Mouse (Mus musculus) hindbrain, embryonic 12.5 days (tissue): ENCODE results near the gene Wdr93. TPM values are rescaled to one million over a fixed set of nuclear protein-coding genes. Genes with fewer than 3 reads are reported as not detected.

Experiments
- ATAC-seq: fragments of 200-750 bp; cut with Nextera tagmentation; 2 replicates; pipeline ENCODE4 v1.8.0; 2017; ENCODE audit warnings: moderate TSS enrichment; ENCODE audit not compliant: low FRiP score
- H3K27ac ChIP-seq: fragments of 300-500 bp; sonication (generic); 2 replicates; pipeline ENCODE4 v1.5.1; 2016; ENCODE audit warnings: mild to moderate bottlenecking
- H3K27me3 ChIP-seq: fragments of 300-500 bp; sonication (generic); 2 replicates; pipeline ENCODE4 v1.6.1; 2016; ENCODE audit warnings: mild to moderate bottlenecking
- H3K36me3 ChIP-seq: fragments of 300-500 bp; sonication (generic); 2 replicates; pipeline ENCODE4 v1.6.1; 2016; ENCODE audit warnings: mild to moderate bottlenecking
- H3K4me1 ChIP-seq: fragments of 300-500 bp; sonication (generic); 2 replicates; pipeline ENCODE4 v1.6.1; 2016
- H3K4me2 ChIP-seq: fragments of 300-500 bp; sonication (generic); replicated peaks from 2 replicates; pipeline ENCODE4 v1.6.1; 2016; ENCODE audit warnings: mild to moderate bottlenecking
- H3K4me3 ChIP-seq: fragments of 300-500 bp; sonication (generic); 2 replicates; pipeline ENCODE4 v1.5.1; 2016; ENCODE audit warnings: mild to moderate bottlenecking
- H3K9ac ChIP-seq: fragments of 300-500 bp; sonication (generic); 2 replicates; pipeline ENCODE4 v1.6.1; 2016; ENCODE audit warnings: mild to moderate bottlenecking, moderate library complexity
- H3K9me3 ChIP-seq: fragments of 300-500 bp; sonication (generic); replicated peaks from 2 replicates; pipeline ENCODE4 v1.6.1; 2016; ENCODE audit warnings: mild to moderate bottlenecking
- WGBS: fragments of 180-500 bp; shearing (Covaris S2); methylation state at CpG from one replicate; pipeline ENCODE4 v1.1.7; 2016; 5-methylcytosine and 5-hydroxymethylcytosine counted together
- polyA plus RNA-seq: library from polyadenylated mRNA; unstranded; fragments of >200 nt; fragmentation: Nextera tagmentation; extraction: Ambion mirVana; gene quantifications from 2 replicates; pipeline ENCODE4 v1.2.1, GENCODE M21; 2016

Gene Wdr93
- polyA plus RNA-seq, 1 experiment from 2014 or later = 0.57 TPM

DNA sequence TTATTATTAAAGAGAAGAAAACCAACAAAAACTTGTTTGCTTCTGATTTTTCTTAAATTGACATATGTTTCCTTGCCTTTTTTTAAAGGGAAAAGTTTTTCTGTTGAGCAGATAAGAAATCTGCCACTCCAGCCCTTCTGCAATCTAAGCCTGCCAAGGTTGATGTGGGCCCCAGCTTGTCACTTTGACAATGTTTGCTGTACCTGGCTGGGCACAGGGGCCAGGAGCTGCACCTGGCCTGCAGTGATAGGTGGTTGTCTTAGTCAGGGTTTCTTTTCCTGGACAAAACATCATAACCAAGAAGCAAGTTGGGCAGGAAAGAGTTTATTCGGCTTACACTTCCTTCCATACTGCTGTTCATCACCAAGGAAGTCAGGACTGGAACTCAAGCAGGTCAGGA is 70.4 kb downstream of the Wdr93 start:
- no peak overlapping the region for H3K4me2 ChIP-seq
- no peak for ATAC-seq
- no peak overlapping the region for H3K9ac ChIP-seq
- WGBS = 96% methylated on average over 1 of the region's 1 CpGs
- H3K9me3 ChIP-seq = no peaks in the 10 kb centered on the region
- H3K36me3 ChIP-seq = no peaks in the 10 kb centered on the region
- H3K27ac ChIP-seq = no peak overlapping the region
- no peak overlapping the region for H3K4me3 ChIP-seq
- H3K4me1 ChIP-seq = peaks cover 9% of the 10 kb centered on the region
- H3K27me3 ChIP-seq = peaks cover 40% of the 10 kb centered on the region

DNA sequence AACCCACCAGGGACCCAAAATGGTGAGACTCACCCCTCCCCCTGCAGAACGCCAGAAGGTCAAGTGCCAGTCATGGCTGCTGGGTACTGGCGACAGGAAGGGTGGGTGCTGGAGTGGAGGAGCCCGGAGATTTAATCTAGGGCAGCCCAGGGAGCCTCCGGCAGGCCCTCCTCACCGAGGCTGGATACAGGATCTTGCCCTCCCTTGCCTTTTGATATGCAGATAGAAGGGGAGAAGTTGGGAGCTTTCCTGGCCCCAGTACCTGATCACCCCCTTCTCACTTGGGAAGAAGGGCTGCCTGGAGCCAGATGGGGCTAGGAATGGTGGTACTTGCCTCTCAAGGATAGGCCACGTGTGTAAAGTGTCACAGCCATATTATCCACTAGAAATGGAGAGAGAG is 75.4 kb downstream of the Wdr93 start:
- Histone ChIP-seq H3K4me3 (no peak overlapping the region), H3K9me3 (no peaks in the 10 kb centered on the region), H3K4me2 (no peak overlapping the region), H3K9ac (no peak overlapping the region), H3K36me3 (no peaks in the 10 kb centered on the region), H3K4me1 (no peaks in the 10 kb centered on the region), H3K27ac (no peak overlapping the region), H3K27me3 (peaks cover 21% of the 10 kb centered on the region)
- 8% methylated on average over 6 of the region's 6 CpGs for WGBS
- ATAC-seq = no peak

DNA sequence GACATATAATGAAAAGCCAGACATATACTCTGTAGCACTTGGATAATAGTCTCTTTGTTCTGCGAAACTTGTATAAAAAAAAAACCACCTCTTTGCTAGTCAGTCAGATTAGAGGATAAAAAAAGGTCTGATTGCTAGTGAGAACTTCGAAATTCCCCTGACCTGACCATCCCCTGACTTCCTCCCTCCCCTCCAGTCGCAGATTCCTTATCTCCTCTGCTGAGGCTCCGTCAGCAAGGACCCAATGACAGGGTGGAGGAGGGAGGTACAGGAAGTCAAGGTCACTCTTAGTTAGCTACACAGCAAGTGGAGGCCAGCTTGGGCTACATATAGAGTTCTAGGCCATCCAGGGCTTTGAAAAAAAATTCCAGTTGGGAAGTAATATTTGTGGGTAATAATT is 76.6 kb downstream of the Wdr93 start:
- H3K9ac ChIP-seq = no peak overlapping the region
- H3K27ac ChIP-seq = no peak overlapping the region
- no peak overlapping the region for H3K4me2 ChIP-seq
- no peak overlapping the region for H3K4me3 ChIP-seq
- H3K36me3 ChIP-seq = no peaks in the 10 kb centered on the region
- no peaks in the 10 kb centered on the region for H3K4me1 ChIP-seq
- H3K9me3 ChIP-seq = 0 out of 2 replicates have a peak, but pooled peaks cover 2% of the 10 kb centered on the region
- ATAC-seq = no peak
- H3K27me3 ChIP-seq = peaks cover 21% of the 10 kb centered on the region
- 48% methylated on average over 4 of the region's 4 CpGs for WGBS

DNA sequence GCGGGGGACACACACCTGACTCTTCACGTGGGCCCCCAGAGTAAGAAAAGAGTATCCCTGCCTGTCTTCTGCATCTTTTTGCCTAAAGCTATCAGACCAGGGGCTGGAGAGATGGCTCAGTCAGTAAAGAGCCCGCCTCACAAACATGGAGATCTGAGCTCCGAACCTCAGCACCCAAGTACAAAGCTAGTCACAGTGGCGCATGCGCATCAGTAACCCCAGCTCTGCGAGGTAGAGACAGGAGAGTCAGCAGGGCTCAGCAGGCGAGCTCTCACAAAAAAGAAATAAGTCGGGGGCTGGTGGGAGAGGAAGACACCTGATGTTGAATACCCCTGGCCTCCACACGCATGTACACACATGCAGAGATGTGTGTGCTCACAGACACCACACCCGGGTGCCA is 77.0 kb downstream of the Wdr93 start:
- H3K27ac ChIP-seq = no peak overlapping the region
- 51% methylated on average over 11 of the region's 11 CpGs for WGBS

DNA sequence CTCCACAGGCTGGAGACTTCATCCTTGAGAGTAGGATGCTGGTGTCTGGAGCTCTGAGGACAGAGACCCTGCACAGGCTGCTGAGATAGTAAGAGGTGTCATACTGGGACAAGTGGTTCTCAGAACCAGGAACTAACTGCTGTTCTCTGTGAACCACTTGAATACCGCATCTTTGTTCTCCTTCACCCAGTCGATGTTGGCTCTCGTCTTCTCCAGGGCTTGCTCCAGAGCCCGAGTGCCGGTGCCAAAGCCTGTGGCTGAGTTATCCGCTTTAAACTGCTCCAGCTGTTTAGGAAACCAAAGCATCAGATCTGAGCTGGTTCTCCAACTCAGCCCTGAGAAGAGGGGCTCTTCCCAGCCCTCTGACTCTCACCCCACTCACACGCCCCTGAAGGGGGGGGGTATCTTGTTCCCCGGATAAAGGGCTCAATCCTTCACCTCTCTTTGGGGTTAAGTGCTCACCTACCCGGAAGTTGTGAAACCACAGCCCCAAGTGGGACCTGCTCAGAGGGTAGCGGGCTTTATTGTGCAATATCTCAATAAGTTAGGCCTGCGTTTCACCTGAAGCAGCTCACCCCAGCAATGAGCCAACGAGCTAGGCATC is 79.2 kb downstream of the Wdr93 start:
- Histone ChIP-seq H3K36me3 (no peaks in the 10 kb centered on the region), H3K27ac (no peak overlapping the region), H3K4me3 (no peak overlapping the region), H3K4me1 (no peaks in the 10 kb centered on the region), H3K9me3 (0 out of 2 replicates have a peak, but pooled peaks cover 4% of the 10 kb centered on the region), H3K4me2 (no peak overlapping the region), H3K9ac (no peak overlapping the region), H3K27me3 (peaks cover 13% of the 10 kb centered on the region)
- WGBS = 87% methylated on average over 12 of the region's 12 CpGs
- no peak for ATAC-seq

More for the DNA sequence above, 77.0 kb downstream of the Wdr93 start:
- no peak for ATAC-seq
- no peak overlapping the region for H3K9ac ChIP-seq
- H3K4me2 ChIP-seq = no peak overlapping the region
- no peaks in the 10 kb centered on the region for H3K4me1 ChIP-seq
- no peak overlapping the region for H3K4me3 ChIP-seq
- H3K9me3 ChIP-seq = 0 out of 2 replicates have a peak, but pooled peaks cover 4% of the 10 kb centered on the region
- peaks cover 21% of the 10 kb centered on the region for H3K27me3 ChIP-seq
- H3K36me3 ChIP-seq = no peaks in the 10 kb centered on the region

DNA sequence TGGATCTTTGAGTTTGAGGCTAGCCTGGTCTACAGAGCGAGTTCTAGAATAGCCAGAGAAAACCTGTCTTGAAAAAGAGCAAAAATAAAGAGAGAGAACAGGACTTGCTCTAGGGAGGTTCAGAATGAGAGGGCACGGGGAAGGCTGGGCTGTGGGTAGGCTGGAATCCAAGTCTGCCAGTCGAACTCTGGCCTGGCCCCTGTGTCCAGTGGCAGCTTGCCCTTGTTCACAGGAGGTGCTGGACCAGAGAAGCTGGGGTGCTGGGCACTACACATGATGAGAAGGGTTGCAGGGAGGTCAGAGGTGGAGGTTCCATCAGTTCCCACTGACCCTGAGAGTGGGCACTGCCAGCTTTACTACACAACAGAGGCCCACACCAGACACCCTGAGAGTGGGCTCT is 85.4 kb downstream of the Wdr93 start:
- no peak overlapping the region for H3K4me2 ChIP-seq
- ATAC-seq = no peak
- 84% methylated on average over 3 of the region's 3 CpGs for WGBS

DNA sequence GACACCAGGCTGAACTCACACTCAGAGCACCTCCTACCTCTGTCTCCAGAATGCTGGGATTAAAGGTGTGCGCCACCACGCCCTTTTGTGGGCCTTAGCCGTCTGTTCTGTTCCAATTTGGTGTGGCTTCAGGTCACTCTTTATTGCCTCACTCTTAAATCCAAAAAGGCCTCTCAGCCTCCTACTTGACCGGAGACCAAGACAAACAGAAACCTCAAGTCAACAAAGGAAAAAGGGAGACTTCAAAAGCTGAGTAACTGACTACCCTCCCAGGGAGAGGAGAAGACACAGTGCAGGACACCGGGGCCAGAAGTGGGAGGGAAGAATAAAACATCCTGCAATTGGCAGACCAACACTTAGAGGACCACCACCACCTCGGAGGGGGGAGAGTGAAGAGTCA is 88.2 kb downstream of the Wdr93 start:
- WGBS = 78% methylated on average over 6 of the region's 6 CpGs
- Histone ChIP-seq H3K4me1 (no peaks in the 10 kb centered on the region), H3K27ac (no peak overlapping the region), H3K4me2 (no peak overlapping the region), H3K9me3 (no peaks in the 10 kb centered on the region), H3K4me3 (no peak overlapping the region), H3K9ac (no peak overlapping the region), H3K27me3 (no peaks in the 10 kb centered on the region), H3K36me3 (no peaks in the 10 kb centered on the region)
- ATAC-seq = no peak

More for the DNA sequence above, 85.4 kb downstream of the Wdr93 start:
- Histone ChIP-seq H3K27me3 (no peaks in the 10 kb centered on the region), H3K9me3 (0 out of 2 replicates have a peak, but pooled peaks cover 4% of the 10 kb centered on the region), H3K27ac (no peak overlapping the region), H3K4me1 (no peaks in the 10 kb centered on the region), H3K4me3 (no peak overlapping the region), H3K9ac (no peak overlapping the region), H3K36me3 (no peaks in the 10 kb centered on the region)

DNA sequence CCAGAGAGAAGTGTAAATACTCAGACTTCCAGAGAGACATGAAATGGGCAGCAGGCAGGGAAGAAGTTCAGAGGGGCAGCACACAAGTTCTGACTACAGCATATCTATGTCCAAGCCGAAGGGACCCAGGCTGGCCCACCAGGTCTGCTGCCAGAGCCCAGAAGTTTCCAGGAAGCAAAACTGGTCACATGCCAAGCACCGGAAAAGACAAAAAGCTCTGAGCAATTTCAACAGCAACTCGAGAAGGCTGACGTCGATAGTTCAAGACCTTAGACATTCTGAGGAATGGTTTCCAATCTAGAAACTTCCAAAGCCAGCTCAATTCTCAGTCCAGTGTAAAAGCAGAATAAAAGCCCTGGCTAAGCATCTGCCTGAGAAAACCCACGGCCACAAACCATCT is 88.6 kb downstream of the Wdr93 start:
- Histone ChIP-seq H3K4me2 (no peak overlapping the region), H3K27ac (no peak overlapping the region), H3K36me3 (no peaks in the 10 kb centered on the region), H3K27me3 (no peaks in the 10 kb centered on the region), H3K4me1 (no peaks in the 10 kb centered on the region), H3K9ac (no peak overlapping the region), H3K9me3 (no peaks in the 10 kb centered on the region), H3K4me3 (no peak overlapping the region)
- no peak for ATAC-seq
- 78% methylated on average over 6 of the region's 6 CpGs for WGBS

DNA sequence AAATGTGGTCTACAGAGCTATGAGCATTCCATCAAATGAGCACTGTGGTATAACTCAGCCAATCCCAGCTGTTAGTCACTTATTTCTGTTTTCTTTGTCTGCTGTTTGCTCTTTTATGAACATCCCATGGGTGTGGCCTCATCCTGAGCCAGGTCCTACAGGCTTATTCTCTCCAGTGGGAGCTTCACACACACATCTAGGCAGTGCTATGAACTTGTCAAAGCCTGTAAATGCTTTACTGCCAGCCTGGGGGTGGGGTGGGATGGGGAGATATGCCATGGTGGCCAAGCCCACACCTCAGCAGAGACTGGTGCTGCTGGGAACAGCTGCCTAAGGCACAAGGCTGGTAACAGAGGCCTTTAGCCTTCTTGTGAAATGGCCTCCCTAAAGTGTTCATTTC is 90.0 kb downstream of the Wdr93 start:
- Histone ChIP-seq H3K4me1 (no peaks in the 10 kb centered on the region), H3K36me3 (no peaks in the 10 kb centered on the region), H3K9ac (no peak overlapping the region), H3K27ac (no peak overlapping the region), H3K4me2 (no peak overlapping the region), H3K9me3 (no peaks in the 10 kb centered on the region), H3K27me3 (no peaks in the 10 kb centered on the region), H3K4me3 (no peak overlapping the region)
- ATAC-seq = no peak

DNA sequence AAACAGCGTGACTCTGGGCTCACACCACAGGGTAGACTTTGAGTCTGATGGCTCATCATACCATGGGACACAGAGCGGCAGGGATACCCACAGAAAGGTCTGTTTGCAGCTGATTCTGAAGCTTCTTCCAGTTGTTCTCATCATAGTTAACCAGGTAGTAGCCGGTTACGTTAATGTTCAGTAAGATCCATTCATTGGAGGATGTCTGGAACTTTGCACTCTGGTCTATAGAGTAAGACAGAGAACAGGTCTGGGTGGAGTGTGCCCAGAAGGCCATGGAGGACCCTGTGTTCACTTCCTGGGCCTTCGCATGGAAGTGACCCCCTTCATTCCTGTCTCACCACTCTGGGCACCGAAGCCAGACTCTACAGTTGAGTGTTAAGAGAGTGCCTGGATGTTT is 92.2 kb downstream of the Wdr93 start:
- no peak for ATAC-seq
- 95% methylated on average over 6 of the region's 6 CpGs for WGBS
- H3K4me3 ChIP-seq = no peak overlapping the region
- H3K9ac ChIP-seq = no peak overlapping the region
- no peaks in the 10 kb centered on the region for H3K9me3 ChIP-seq
- no peak overlapping the region for H3K4me2 ChIP-seq
- no peaks in the 10 kb centered on the region for H3K36me3 ChIP-seq
- H3K4me1 ChIP-seq = no peaks in the 10 kb centered on the region
- H3K27ac ChIP-seq = no peak overlapping the region
- no peaks in the 10 kb centered on the region for H3K27me3 ChIP-seq

Other genes starting within 250 kb of the Wdr93 start
- 1.4 and 2.3 TPM in 2 replicates for gene Rhcg, start 125.5 kb upstream of the Wdr93 start, polyA plus RNA-seq
- gene Ticrr, start 83.0 kb upstream of the Wdr93 start, polyA plus RNA-seq = 8.9 and 9.2 TPM in 2 replicates
- gene Kif7, start 27.4 kb upstream of the Wdr93 start, polyA plus RNA-seq = 6.7 and 6.9 TPM in 2 replicates
- not detected in 2 replicates for gene Plin1, start 10.3 kb upstream of the Wdr93 start, polyA plus RNA-seq
- gene Pex11a, start within 50 bp of the Wdr93 start, polyA plus RNA-seq = 6.8 and 9.5 TPM in 2 replicates
- 0.17 TPM in 1 of 2 replicates, not detected in the other for gene Mesp1, start 50.6 kb downstream of the Wdr93 start, polyA plus RNA-seq
- gene Mesp2, start 67.6 kb downstream of the Wdr93 start, polyA plus RNA-seq = 0.42 and 0.56 TPM in 2 replicates
- gene Anpep, start 117.9 kb downstream of the Wdr93 start, polyA plus RNA-seq = 3.5 and 4.6 TPM in 2 replicates
- gene Ap3s2, start 177.5 kb downstream of the Wdr93 start, polyA plus RNA-seq = 48.7 and 56.7 TPM in 2 replicates
- 19.8 and 20.3 TPM in 2 replicates for gene Arpin, start 192.2 kb downstream of the Wdr93 start, polyA plus RNA-seq